Mouse (Mus musculus) cerebellum, adult 8-10 months (tissue): ENCODE measurements around the gene Tmem109.

Source experiments
- DNase-seq: peaks from one replicate; pipeline ENCODE4 v3.0.0; 2022

Tmem109 gene

DNA sequence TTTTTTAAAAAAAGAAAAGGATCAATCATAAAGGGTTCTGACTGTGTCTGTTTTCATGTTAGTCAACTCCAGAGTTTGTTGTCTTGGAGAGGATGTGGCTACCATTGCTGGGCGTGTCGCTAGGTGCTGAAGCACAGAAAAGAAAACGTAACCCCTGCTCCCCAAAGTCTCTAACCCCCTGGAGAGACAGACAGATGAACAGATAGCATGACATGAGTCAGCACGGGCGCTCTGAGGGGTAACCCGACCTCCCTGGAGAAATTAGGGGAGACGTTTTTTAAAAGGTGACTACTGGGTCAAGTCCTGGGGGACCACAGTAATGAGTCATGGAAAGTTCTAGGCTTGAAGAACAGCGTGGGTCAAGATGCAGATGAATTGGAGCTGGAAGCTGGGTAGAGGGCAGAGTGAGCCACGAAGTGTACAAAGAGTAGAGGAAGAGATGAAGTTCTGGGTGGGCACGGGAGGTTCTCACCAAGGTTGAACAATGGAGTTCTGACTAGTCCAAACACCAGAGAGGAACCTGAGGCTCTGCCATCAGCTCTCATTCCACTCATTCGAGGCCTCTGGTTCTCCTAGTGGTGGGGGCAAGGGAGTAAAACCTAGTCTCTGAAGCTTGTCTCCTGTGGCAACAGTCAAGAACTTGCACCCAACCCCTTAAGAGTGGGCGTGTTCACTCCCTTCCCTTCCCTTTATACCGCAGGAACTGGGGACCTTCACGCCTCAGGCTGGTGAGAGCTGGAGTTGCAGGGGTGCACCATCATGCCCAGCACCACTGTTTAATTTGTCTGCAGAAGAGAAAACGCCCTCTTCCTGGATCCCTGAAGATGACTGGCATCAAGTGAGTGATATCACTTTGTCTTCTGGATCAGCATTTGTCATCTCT is 42.5 kb downstream of the Tmem109 start, which contains the start of gene Slc15a3:
Slc15a3 (plus strand) TSS at position 718 of the 883 bp plus-strand sequence.
- no peak for DNase-seq

GRCm38 (mm10) chr19:10835671-10836070 is 46.1 kb downstream of the Tmem109 start:
- DNase-seq: no peak

- no peak for DNase-seq
Measured at GRCm38 (mm10) chr19:10833611-10834010, 48.2 kb downstream of the Tmem109 start.

DNA sequence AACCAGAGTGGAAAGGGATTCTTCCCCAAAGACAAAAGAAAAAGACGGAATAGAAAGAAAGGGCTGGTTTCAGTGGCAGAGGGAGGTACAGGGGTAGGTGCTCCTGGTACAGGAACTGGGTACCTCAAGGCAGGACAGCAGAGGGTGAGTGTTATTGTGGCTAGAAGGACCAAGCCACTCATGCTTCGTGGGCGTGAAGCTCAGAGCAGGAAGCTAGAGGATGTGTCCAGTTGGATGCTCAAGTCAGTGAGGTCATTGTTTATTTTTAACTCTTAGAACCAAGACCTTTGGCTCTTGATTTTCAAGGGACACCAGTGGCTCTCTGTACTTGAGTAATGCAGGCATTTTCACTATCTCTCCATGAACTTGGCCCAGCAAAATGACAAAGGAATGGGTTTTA is 49.8 kb downstream of the Tmem109 start:
- DNase-seq: no peak

GRCm38 (mm10) chr19:10831424-10831823 is 50.4 kb downstream of the Tmem109 start:
- peak; percentile 65 for DNase-seq

DNA sequence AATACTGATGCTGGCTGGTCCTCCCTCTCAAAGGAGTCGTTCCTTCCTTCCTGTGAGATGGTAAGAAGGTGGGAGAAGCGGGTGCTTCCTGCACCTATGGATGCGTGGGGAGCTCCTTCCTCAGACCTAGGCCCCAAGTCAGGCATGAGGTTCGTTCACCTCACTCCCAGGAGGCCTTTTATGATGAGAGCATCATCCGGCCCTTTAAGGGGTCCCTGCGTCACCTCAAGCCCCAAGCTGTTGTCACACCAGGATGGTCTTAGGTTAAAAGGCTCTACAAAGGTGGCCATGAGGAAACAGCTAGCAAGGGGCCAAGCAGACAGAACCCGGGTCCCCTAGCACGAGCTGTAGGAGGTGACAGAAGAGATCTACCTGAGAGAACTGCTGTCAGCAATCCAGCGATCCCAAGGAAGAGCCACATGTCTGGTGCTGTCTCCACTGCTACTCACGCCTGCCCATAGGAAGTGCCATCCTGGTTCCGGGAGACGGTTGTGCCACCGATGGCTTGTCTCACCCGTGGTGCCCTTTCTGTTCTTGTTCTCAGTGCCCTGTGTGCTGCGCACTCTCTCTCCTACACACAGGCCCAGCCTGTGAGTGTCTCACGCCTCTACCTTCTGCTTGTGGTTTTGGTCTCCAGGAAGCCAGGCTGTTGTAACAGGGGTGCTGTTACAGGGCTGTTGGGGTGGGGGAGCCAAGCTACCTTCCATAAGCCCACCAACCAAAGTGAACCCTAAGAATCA is 52.2 kb downstream of the Tmem109 start, which contains the start of gene Cd6:
Cd6 (minus strand) TSS at position 623 of the 740 bp plus-strand sequence.
- DNase-seq: no peak

DNA sequence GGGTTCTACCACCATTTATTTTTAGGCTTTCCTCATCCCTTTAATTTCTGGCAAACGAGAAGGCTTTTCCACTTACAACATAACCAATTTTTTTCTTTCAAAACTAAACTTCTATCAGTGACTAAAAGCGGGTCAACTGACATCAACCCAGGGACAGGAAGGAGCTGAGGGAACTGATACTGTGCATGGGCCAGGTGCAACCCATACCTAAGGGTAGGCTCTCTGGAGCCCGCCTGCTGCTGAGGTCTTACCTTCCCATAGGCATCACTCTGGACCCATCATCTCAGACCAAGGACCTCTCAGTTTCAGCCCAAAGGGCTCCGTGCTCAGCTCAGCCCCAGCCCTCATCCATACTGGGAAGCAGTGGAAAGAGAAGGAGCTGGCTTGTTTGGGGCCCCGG is 53.5 kb downstream of the Tmem109 start:
- DNase-seq: no peak

- DNase-seq: no peak
Measured at GRCm38 (mm10) chr19:10824061-10824460, 57.7 kb downstream of the Tmem109 start.

DNA sequence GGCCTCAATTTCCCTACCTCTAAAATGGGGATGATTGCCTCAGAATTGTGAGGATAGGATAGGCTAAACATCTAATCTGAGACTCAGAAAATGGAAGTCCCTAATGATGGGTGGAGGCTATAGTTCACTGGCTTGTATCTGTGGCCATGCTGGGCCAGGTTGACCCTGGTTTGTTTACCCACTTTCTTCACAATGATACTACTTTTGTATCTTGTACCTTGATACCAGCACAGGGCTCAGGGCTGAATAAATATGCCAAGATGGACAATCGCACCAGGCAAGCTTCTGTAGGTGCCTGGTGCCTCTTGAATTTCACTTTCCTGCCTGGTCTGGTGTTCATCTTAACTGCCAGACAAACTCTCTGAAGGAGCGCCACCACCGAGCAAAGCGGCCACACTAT is 59.3 kb downstream of the Tmem109 start:
- no peak for DNase-seq

GRCm38 (mm10) chr19:10821319-10821718 is 60.5 kb downstream of the Tmem109 start:
- no peak for DNase-seq
